Mouse (Mus musculus): ENCODE results near the gene Clpp. TPM values are rescaled to one million over a fixed set of nuclear protein-coding genes. Genes with fewer than 3 reads are reported as not detected.

The Clpp gene
- polyA plus RNA-seq, 1 experiment from 2014 or later: 151 TPM

- Histone ChIP-seq H3K4me1 (replicated peaks; ENCODE audit: control insufficient read depth, insufficient read depth, low read length) (peaks cover 10% of the 10 kb centered on the region), H3K36me3 (ENCODE audit: control insufficient read depth, insufficient read depth, low read length) (peaks cover 9% of the 10 kb centered on the region; the same call in 1 of the 2 replicates), H3K9me3 (ENCODE audit: control insufficient read depth, low read length) (no peaks in the 10 kb centered on the region), H3K9ac (ENCODE audit: low read length) (no peak overlapping the region), H3K4me3 (ENCODE audit: low read depth, low read length) (no peak overlapping the region), H3K4me2 (ENCODE audit: low read depth, low read length, severe bottlenecking) (peak overlapping the region; percentile 8; the same call in 1 of the 2 replicates), H3K27ac (ENCODE audit: low read depth, low read length) (no peak overlapping the region), H3K27me3 (ENCODE audit: control insufficient read depth, insufficient read depth, low read length) (no peaks in the 10 kb centered on the region)
- no peak for ATAC-seq (replicated peaks; ENCODE audit: low FRiP score)
- 92% methylated on average over 13 of the region's 13 CpGs for whole genome bisulfite sequencing
- DNase-seq (ENCODE audit: low spot score): no peak
Measured at GRCm38 (mm10) chr17:57007137-57007905, 17.2 kb downstream of the Clpp start.

- peak overlapping the region; percentile 80 for H3K9ac ChIP-seq (ENCODE audit: low read length)
- under 1% methylated on average over 19 of the region's 19 CpGs for WGBS
- peak overlapping the region; percentile 46; the same call in 1 of the 2 replicates for H3K27ac ChIP-seq (ENCODE audit: low read depth, low read length)
- peak overlapping the region; percentile 77 for H3K4me2 ChIP-seq (ENCODE audit: low read depth, low read length, severe bottlenecking)
- no peaks in the 10 kb centered on the region for H3K27me3 ChIP-seq (ENCODE audit: control insufficient read depth, insufficient read depth, low read length)
- H3K9me3 ChIP-seq (ENCODE audit: control insufficient read depth, low read length): no peaks in the 10 kb centered on the region
- H3K36me3 ChIP-seq (ENCODE audit: control insufficient read depth, insufficient read depth, low read length): peaks cover 6% of the 10 kb centered on the region; the same call in 1 of the 2 replicates
- ATAC-seq (replicated peaks; ENCODE audit: low FRiP score): peak; percentile 47
- peaks cover 11% of the 10 kb centered on the region for H3K4me1 ChIP-seq (replicated peaks; ENCODE audit: control insufficient read depth, insufficient read depth, low read length)
- H3K4me3 ChIP-seq (ENCODE audit: low read depth, low read length): peak overlapping the region; percentile 76
- no peak for DNase-seq (ENCODE audit: low spot score)
Measured at GRCm38 (mm10) chr17:57010911-57011235, 20.8 kb downstream of the Clpp start.

- under 1% methylated on average over 48 of the region's 51 CpGs for WGBS
- peak; percentile 98 for DNase-seq (ENCODE audit: low spot score)
- H3K27me3 ChIP-seq (ENCODE audit: control insufficient read depth, insufficient read depth, low read length): no peaks in the 10 kb centered on the region
Measured at GRCm38 (mm10) chr17:57011236-57012141, 21.4 kb downstream of the Clpp start, which contains the start of the genes Gtf2f1 and Gm17949. Gene Gtf2f1 (minus strand): TSS chr17:57011288. Gene Gm17949 (plus strand): TSS chr17:57011469.

DNA sequence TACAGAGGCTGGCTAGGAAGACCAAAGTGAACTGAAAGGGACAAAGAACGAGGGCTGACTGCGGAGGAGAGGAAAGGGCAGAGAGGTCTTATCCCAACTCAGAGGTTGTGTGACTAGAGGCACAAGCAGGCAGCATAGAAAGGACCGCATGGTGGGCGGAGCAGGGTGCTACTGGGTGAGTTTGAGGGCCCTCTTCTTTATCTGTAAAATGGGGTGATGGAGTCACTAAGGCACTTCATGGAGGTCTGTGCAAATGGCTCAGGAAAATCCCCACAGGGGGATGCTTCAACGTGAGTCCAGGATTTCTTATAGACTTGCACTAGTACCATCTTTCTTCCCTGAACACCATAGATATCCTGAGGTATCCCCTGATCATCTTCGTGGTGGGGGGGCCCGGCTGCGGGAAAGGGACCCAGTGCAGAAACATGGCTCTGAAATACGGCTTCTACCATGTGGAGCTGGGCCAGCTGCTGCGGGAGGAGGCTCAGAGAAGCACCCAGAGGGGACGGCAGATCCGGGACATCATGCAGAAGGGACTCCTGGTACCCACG, 22.2 kb downstream of the Clpp start:
- H3K27ac ChIP-seq (ENCODE audit: low read depth, low read length): no peak overlapping the region; the same call in 1 of the 2 replicates
- H3K4me1 ChIP-seq (replicated peaks; ENCODE audit: control insufficient read depth, insufficient read depth, low read length): peaks cover 11% of the 10 kb centered on the region
- 75% methylated on average over 13 of the region's 13 CpGs for WGBS
- peak overlapping the region; percentile 76 for H3K4me3 ChIP-seq (ENCODE audit: low read depth, low read length)
- peak overlapping the region; percentile 78 for H3K4me2 ChIP-seq (ENCODE audit: low read depth, low read length, severe bottlenecking)
- DNase-seq (ENCODE audit: low spot score) (no peak), ATAC-seq (replicated peaks; ENCODE audit: low FRiP score) (0 out of 2 replicates have a peak, but pooled peaks have one; percentile 0)
- no peaks in the 10 kb centered on the region for H3K9me3 ChIP-seq (ENCODE audit: control insufficient read depth, low read length)
- H3K36me3 ChIP-seq (ENCODE audit: control insufficient read depth, insufficient read depth, low read length): peaks cover 3% of the 10 kb centered on the region; the same call in 1 of the 2 replicates
- no peaks in the 10 kb centered on the region for H3K27me3 ChIP-seq (ENCODE audit: control insufficient read depth, insufficient read depth, low read length)
- peak overlapping the region; percentile 78; the same call in 1 of the 2 replicates for H3K9ac ChIP-seq (ENCODE audit: low read length)

More at GRCm38 (mm10) chr17:57011236-57012141, 21.4 kb downstream of the Clpp start, which contains the start of the genes Gtf2f1 and Gm17949:
- peak within 1 kb of the TSS; percentile 78 for H3K4me2 ChIP-seq (ENCODE audit: low read depth, low read length, severe bottlenecking)
- H3K9me3 ChIP-seq (ENCODE audit: control insufficient read depth, low read length): no peaks in the 10 kb centered on the region
- peak within 1 kb of the TSS; percentile 76 for H3K4me3 ChIP-seq (ENCODE audit: low read depth, low read length)
- H3K27ac ChIP-seq (ENCODE audit: low read depth, low read length): peak within 1 kb of the TSS; percentile 86
- H3K4me1 ChIP-seq (replicated peaks; ENCODE audit: control insufficient read depth, insufficient read depth, low read length): peaks cover 11% of the 10 kb centered on the region
- ATAC-seq (replicated peaks; ENCODE audit: low FRiP score): peak; percentile 90
- peaks cover 6% of the 10 kb centered on the region; the same call in 1 of the 2 replicates for H3K36me3 ChIP-seq (ENCODE audit: control insufficient read depth, insufficient read depth, low read length)
- peak within 1 kb of the TSS; percentile 80 for H3K9ac ChIP-seq (ENCODE audit: low read length)

DNA sequence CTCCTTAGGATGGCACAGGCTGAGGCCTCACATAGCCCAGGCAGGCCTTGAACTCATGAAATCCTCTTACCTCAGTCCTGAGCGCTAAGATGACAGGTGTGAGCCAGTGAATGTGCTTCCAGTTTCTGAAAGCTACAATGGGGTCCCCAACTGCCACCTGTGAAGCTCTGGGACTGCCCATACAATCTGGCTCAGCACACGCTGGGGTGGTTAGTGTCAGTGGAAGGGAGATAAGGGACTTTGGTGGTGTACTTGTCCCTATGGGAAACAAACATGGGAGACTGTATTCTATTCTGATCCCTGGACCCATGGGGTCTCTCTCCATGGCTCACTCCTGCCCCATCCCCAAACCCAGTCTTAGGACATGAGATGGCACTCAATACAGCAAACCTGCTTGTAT, 29.6 kb downstream of the Clpp start:
- DNase-seq (ENCODE audit: low spot score): no peak
- no peak overlapping the region for H3K27ac ChIP-seq (ENCODE audit: low read depth, low read length)
- H3K9me3 ChIP-seq (ENCODE audit: control insufficient read depth, low read length): no peaks in the 10 kb centered on the region
- 83% methylated on average over 2 of the region's 2 CpGs for WGBS
- no peak overlapping the region for H3K4me2 ChIP-seq (ENCODE audit: low read depth, low read length, severe bottlenecking)
- H3K9ac ChIP-seq (ENCODE audit: low read length): no peak overlapping the region
- no peak for ATAC-seq (replicated peaks; ENCODE audit: low FRiP score)
- H3K4me3 ChIP-seq (ENCODE audit: low read depth, low read length): no peak overlapping the region
- H3K4me1 ChIP-seq (replicated peaks; ENCODE audit: control insufficient read depth, insufficient read depth, low read length): no peaks in the 10 kb centered on the region
- peaks cover 18% of the 10 kb centered on the region for H3K36me3 ChIP-seq (ENCODE audit: control insufficient read depth, insufficient read depth, low read length)
- H3K27me3 ChIP-seq (ENCODE audit: control insufficient read depth, insufficient read depth, low read length): no peaks in the 10 kb centered on the region

GRCm38 (mm10) chr17:57020960-57021359, 30.9 kb downstream of the Clpp start:
- no peaks in the 10 kb centered on the region for H3K9me3 ChIP-seq (ENCODE audit: control insufficient read depth, low read length)
- DNase-seq (ENCODE audit: low spot score) (no peak), ATAC-seq (replicated peaks; ENCODE audit: low FRiP score) (no peak)
- no peaks in the 10 kb centered on the region for H3K27me3 ChIP-seq (ENCODE audit: control insufficient read depth, insufficient read depth, low read length)
- no peak overlapping the region for H3K27ac ChIP-seq (ENCODE audit: low read depth, low read length)
- WGBS: 91% methylated on average over 5 of the region's 5 CpGs
- no peaks in the 10 kb centered on the region for H3K4me1 ChIP-seq (replicated peaks; ENCODE audit: control insufficient read depth, insufficient read depth, low read length)
- H3K4me3 ChIP-seq (ENCODE audit: low read depth, low read length): no peak overlapping the region
- H3K9ac ChIP-seq (ENCODE audit: low read length): no peak overlapping the region
- peaks cover 27% of the 10 kb centered on the region for H3K36me3 ChIP-seq (ENCODE audit: control insufficient read depth, insufficient read depth, low read length)
- no peak overlapping the region for H3K4me2 ChIP-seq (ENCODE audit: low read depth, low read length, severe bottlenecking)

GRCm38 (mm10) chr17:57027471-57027870, 37.4 kb downstream of the Clpp start:
- H3K9me3 ChIP-seq (ENCODE audit: control insufficient read depth, low read length): no peaks in the 10 kb centered on the region
- no peak overlapping the region for H3K4me2 ChIP-seq (ENCODE audit: low read depth, low read length, severe bottlenecking)
- WGBS: 88% methylated on average over 4 of the region's 4 CpGs
- ATAC-seq (replicated peaks; ENCODE audit: low FRiP score) (no peak), DNase-seq (ENCODE audit: low spot score) (no peak)
- H3K27ac ChIP-seq (ENCODE audit: low read depth, low read length): no peak overlapping the region
- peaks cover 11% of the 10 kb centered on the region; the same call in 1 of the 2 replicates for H3K4me1 ChIP-seq (replicated peaks; ENCODE audit: control insufficient read depth, insufficient read depth, low read length)
- H3K36me3 ChIP-seq (ENCODE audit: control insufficient read depth, insufficient read depth, low read length): peaks cover 34% of the 10 kb centered on the region
- H3K9ac ChIP-seq (ENCODE audit: low read length): no peak overlapping the region
- H3K27me3 ChIP-seq (ENCODE audit: control insufficient read depth, insufficient read depth, low read length): no peaks in the 10 kb centered on the region
- no peak overlapping the region for H3K4me3 ChIP-seq (ENCODE audit: low read depth, low read length)

DNA sequence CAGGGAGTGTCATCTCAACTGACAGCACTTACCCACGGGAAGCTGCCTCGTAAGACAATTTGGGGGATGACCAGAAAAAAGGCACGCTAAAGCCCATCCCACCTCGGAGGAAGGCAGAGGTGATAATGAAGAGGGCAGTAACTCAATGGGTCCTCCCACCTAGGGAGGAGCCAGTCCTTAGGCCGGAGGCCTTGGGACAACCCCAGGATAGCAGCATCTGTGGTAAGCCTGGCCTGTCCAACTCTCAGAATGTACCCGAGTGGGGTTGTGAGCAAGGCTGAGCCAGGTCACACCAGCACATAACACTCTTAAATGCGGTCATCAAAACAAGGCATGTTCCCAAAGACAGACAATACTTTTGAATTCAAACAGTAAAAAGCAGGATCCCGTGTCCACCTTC, 39.6 kb downstream of the Clpp start:
- DNase-seq (ENCODE audit: low spot score) (no peak), ATAC-seq (replicated peaks; ENCODE audit: low FRiP score) (no peak)
- H3K4me2 ChIP-seq (ENCODE audit: low read depth, low read length, severe bottlenecking): peak overlapping the region; percentile 97
- 62% methylated on average over 8 of the region's 8 CpGs for WGBS
- H3K27ac ChIP-seq (ENCODE audit: low read depth, low read length): no peak overlapping the region
- H3K4me1 ChIP-seq (replicated peaks; ENCODE audit: control insufficient read depth, insufficient read depth, low read length): peaks cover 11% of the 10 kb centered on the region; the same call in 1 of the 2 replicates
- peak overlapping the region; percentile 98 for H3K9ac ChIP-seq (ENCODE audit: low read length)
- H3K36me3 ChIP-seq (ENCODE audit: control insufficient read depth, insufficient read depth, low read length): peaks cover 22% of the 10 kb centered on the region
- H3K27me3 ChIP-seq (ENCODE audit: control insufficient read depth, insufficient read depth, low read length): no peaks in the 10 kb centered on the region
- no peaks in the 10 kb centered on the region for H3K9me3 ChIP-seq (ENCODE audit: control insufficient read depth, low read length)
- peak overlapping the region; percentile 98 for H3K4me3 ChIP-seq (ENCODE audit: low read depth, low read length)
